Mouse (Mus musculus) embryonic facial prominence, embryonic 11.5 days (tissue): ENCODE data around the gene Uvrag. TPM values are rescaled to one million over a fixed set of nuclear protein-coding genes. Genes with fewer than 3 reads are reported as not detected.

Experiments used
- polyA plus RNA-seq: library from polyadenylated mRNA; unstranded; fragments of >200 nt; fragmentation: Nextera tagmentation; extraction: Ambion mirVana; gene quantifications from 2 replicates; pipeline ENCODE4 v1.2.1, GENCODE M21; 2014

The Uvrag gene
- polyA plus RNA-seq, 1 experiment from 2014 or later, result 15.5 TPM

Other genes starting within 250 kb of the Uvrag start
- gene Dgat2, start 41.6 kb upstream of the Uvrag start, polyA plus RNA-seq, result 9.4 and 12.1 TPM in 2 replicates
- 12.5 and 14.7 TPM in 2 replicates for gene Mogat2, start 97.5 kb upstream of the Uvrag start, polyA plus RNA-seq
- gene Map6, start 126.3 kb upstream of the Uvrag start, polyA plus RNA-seq, result 8.9 and 11.5 TPM in 2 replicates
- gene Serpinh1, start 212.1 kb upstream of the Uvrag start, polyA plus RNA-seq, result 373 and 399 TPM in 2 replicates
- gene Gdpd5, start 240.3 kb upstream of the Uvrag start, polyA plus RNA-seq, result 10.2 and 13.2 TPM in 2 replicates